Mouse (Mus musculus): Measurements from ENCODE around the gene Mxra7.

DNA sequence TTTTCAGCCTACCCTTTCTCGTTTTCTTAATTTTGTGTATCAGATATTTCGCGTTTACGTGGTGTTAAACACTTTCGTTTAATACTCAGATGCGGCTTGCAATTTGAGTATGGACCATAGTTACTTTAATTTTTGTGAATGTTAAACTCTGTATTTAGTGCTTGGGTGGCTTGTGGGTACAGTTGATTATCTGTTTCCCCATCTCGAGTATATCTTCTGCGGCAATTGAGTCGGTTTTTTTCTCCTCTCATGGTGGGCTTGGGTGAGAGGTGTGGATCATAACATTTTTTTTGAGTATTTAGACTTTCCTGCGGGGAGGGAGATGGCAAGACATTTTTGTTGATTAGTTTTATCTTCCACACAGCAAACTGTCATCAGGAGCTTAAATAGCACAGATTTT lies 26.4 kb upstream of the Mxra7 start:
- TF ChIP-seq GATA1 (IDR thresholded peaks at IDR 0.05; ENCODE audit: low read length) (no peak), TAL1 (IDR thresholded peaks at IDR 0.05; ENCODE audit: low read length) (no peak)
